Mouse (Mus musculus): ENCODE measurements around the gene Morn3.
"Not testable (repeated sequence)": the region's sequence is repeated elsewhere in the genome, so short reads cannot be mapped to it uniquely, and the experiment has no call there.

The Morn3 gene

DNA sequence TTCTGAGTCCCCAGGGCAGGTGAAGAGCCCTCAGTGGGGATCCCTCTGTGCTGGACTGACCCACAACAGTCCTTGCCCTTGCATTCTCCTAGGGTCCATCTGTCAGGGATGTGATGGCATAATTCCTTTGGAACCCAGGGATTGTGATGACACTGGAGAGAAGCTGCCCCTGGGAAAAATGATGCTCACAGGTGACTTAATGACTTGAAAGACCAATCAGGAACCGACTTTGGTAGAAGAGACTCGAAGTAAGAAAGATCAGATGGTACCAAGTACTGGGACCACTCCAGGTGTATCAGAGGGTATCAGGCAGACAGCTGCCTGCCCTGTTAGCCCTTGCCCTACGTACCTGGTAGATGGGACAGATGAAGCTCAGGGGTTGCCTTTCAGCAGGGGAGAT, at the start of gene Morn3:
Gene Morn3 (minus strand): TSS at position 101 of the 400 bp plus-strand sequence.
- DNase-seq = no peak

DNA sequence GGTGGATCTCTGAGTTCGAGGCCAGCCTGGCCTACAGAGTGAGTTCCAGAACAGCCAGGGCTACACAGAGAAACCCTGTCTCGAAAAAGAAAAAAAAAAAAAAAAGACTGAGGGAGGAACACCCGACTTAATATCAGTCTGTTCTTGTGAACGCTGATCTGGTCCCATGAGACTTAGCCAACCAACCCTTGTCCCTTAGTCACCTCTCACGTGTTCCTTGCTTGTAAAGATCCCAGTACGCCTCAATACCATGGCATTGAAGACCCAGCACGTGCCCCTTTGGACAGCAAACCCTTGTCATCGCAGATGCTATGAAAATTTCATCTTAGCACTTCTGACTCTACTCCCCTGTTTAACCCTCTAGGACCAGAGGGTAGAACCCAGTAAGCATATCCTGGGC, 49.5 kb upstream of the Morn3 start:
- no peak for DNase-seq

DNA sequence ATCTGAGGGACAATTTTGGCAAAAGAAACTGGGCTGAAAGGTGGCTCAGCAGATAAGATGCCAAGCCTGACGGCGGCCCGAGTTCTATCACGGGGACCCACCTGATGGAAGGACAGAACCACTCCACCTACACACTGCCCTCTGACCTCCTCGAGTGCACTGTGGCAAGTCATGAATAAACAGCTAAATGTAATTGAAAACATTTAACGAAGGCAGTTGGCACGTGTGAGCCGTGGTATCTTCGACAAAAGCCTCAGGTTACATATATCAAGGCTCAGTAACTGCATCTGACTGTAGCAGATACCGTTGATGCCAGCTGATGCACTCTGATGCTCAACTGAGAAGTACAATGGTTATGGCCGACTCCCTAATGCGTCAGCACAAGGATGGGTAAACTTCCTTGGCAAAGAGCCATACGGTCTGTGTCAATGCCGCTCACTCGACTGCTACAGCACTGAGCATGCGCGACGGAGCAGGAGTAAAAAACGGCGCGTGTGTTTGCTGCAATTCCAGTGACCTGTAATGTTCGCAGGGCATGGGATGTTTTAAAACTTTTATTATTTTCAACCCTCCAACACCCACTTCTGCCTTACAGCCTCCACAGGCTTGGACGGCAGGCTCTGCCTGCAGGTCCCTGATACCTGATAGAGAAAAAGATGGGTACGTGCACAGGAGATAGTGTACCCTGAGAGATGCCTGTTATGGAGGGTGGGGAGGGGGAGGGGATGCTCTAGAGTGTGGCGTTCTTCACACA, 47.6 kb upstream of the Morn3 start:
- DNase-seq = peak in 1 of 2 experiments; percentile 60

DNA sequence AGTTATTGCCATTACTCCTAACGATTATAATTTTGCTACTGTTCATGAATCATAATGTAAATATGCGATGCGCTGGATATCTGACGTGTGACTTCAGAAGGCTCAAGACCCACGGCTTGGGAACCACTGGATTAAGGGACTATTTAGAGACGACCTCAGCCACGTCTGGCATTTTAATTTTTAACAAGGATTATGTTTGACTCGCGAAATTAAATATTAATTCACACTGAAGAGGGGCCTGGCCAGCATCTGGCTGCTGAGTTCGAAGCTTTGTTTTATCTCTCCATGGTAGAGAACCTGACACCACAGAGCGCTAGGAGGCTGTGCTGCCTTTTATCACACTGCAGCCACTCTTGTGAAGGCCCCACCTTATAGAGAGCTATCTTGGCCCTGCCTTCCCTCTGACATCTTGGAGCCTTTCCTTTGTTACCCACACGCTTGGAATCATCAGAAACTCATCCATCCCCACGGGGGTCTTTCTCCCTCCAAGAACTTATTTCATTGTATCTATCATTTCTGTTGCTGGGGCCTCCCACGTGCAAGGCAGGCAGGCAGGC, 46.3 kb upstream of the Morn3 start:
- DNase-seq = peak; percentile 56 to 60

DNA sequence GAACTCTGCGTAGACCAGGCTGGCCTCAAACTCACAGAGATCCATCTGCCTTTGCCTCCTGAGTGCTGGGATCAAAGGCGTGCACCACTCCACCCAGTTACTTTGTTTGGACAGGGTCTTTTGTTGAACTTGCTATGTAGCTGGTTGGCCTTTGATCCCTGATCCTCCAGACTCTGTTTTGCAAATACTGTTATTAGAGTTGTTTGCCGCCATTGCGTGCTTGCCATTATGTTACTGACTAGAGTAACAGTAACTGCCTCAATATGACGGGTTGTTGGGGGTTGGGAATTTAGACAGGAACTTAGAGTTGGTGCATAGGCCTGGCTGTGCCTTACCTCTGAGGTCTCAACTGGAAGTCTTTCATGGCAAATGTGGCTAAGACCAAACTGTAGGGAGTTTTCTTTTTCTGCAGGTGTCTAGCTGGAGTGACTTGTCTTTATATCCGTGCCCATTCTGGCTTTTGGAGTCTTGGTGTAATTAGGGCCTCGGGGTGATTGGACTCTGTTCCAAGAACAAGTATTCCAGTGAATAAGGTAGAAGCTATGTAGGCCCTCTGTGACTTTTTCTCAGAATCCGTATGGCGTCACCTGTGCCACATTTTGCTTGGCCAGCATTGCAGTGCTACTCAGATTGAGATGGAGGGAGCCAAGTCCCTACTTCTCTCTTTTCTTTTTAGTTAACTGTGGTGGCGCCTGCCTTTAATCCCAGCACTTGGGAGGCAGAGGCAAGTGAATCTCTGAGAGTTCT, 43.9 kb upstream of the Morn3 start:
- peak in 1 of 2 experiments; percentile 43 for DNase-seq

DNA sequence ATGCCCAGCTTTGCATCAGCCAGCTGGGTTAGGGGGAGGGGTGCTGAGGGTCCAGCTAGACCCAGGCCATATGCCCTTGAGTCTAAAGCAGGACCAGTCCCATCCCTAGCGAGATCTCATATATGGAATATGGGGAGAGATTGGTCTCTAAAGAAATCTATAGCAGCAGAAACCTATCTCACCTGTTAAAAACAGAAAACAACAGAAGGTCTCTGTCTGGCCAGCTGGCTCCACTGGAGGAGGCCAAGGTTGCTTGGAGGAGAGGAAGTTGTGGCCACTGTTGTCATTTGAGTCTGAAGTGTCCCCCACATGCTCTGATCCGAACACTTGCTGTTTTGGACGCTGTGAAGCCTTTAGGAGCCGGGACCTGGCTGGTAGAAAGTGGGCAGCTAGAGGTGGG, 42.0 kb upstream of the Morn3 start:
- DNase-seq = no peak

DNA sequence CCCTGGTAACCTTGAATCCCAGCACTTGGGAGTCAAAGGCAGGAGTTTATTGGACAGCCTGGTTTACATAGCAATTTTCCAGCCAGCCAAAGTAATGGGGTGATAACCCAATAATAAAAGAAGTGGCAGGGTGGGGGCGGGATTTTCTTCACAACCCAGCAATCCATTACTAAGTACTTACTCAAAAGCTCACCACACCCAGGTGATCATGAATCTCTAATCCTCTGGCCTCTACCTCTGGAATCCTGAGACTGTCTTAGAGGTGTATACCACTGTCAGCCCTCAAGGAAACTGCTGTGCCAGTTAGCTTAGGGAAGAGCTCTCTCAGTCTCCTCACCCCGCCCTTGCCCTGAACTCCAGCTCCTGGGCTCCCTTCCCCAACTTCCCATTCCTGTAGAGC, 39.7 kb upstream of the Morn3 start:
- no peak for DNase-seq

DNA sequence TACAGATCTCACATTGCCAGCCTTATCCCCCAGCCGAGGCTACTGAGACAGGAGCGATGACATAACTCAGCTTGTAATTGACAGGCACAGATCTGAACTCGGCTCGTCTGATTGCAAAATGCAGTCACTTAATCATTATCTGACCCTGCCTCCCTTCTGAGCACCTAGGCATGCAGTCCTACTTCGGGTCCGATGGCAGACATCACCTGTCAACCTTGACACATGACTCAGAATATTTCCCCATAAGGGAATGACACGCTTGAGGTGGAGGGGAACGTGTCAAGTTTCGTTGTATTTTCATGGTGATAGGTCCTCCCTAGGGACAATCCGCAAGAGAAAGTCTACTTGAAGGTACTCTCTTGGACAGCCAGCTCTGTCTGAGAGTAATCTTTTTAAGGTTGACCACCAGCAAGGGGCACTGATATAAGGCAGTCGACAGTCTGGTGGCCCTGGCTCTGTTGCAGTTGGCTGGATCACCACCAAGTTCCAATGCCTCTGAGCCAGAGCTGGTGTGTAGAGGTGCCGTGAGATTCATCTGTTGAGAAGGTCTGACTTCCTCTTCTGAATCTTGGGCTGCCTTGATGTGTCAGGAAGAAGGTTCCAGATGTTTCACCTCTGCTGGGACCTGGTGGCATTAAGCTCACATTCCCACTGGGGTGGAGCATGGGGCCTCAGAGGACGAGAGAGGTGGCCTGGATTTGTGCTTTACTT, 36.7 kb upstream of the Morn3 start:
- no peak for DNase-seq

DNA sequence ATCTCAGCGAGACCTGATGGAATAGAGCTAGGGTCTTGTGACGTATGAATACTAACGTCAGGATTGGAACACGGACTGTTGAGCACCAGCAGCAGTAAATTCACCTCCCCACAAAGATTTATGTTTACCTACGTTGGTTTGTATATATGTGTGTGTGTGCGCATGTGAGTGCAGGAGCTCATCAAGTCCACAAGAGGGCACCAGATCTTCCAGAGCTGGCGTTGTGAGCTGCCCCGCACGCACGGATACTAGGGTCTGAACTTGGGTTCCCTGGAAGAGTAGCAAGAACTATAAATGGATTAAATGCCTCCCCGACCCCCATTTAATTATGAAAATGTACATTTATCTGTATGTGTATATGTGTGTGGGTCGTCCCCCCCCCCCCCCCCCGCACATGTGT, 33.7 kb upstream of the Morn3 start:
- DNase-seq = no peak

DNA sequence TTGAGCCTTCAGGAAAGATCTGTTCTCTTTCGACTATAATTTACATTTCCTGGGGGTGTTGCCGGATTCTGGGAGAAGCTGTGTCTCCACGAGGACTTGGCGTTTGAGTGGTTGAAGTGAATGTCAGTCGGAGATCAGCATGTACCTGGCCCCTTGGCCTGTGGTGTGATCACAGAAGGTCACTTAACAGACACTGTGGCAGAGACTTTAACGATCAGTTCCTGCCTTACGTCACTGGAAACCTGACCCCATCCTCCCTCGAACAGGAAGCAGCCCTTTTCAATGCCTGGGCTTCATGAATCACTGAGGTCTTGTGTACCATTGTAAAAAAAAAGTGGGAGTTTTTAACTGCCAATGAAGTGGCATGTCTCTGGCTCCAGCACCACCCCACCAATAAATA, 33.2 kb upstream of the Morn3 start:
- DNase-seq = no peak

DNA sequence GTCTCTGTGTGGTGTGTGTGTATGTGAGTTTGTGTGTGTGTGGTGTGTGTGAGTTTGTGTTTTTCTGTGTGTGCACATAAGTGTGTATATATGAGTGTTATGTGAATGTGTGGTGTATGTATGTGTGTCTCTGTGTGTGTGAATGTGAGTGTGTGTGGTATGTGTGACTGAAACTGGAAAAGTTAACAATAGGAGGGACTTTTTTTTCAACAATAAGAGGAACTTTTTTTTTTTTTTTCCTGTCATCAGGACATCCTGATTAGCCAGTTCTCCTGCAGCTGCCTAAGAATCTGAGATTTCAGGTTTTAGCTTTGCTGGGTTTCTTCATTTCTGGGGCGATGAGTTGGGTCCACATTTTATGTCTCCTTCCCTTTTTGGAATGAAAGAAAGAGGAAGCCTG, 32.8 kb upstream of the Morn3 start:
- DNase-seq = no peak

DNA sequence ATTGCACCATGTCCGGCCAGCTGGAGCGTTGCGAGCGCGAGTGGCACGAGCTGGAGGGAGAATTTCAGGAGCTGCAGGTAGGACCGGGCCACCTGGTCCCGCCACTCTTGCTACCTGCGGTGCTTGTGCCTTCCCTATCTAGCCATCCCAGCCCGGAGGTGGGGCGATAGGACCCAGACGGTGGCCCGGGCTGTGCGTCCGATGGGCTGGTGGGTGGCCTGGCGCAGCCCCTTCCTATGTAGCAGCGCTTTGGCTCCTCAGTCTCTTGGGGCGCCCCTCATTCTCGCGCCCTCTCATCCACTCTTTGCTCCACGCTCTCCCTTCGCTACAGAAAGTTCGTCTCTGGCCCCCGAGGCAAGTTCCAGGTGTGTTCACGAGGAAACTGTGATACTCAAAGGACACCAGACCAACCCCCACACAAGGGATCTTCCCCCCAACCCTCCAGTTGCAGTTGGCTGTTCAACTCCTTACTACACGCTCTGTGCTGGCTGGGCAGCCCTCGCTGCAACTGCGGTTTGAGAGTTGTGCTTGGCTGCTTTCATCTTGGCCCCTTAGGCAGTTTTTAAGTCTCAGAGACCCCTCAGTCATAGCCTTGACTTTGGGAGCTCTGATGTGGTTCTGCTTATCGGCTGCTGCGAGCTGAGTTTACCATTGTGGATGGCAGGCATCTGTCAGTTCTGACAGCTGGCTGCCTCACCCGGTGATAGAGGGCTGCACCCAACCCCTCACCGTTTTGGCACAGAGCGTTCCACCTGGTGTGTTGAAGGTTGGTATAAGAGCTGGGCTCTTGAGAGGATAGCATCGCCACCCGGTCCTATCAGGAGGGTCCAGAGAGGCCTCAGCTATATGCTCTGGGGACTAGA, 29.8 kb upstream of the Morn3 start:
- no peak for DNase-seq

DNA sequence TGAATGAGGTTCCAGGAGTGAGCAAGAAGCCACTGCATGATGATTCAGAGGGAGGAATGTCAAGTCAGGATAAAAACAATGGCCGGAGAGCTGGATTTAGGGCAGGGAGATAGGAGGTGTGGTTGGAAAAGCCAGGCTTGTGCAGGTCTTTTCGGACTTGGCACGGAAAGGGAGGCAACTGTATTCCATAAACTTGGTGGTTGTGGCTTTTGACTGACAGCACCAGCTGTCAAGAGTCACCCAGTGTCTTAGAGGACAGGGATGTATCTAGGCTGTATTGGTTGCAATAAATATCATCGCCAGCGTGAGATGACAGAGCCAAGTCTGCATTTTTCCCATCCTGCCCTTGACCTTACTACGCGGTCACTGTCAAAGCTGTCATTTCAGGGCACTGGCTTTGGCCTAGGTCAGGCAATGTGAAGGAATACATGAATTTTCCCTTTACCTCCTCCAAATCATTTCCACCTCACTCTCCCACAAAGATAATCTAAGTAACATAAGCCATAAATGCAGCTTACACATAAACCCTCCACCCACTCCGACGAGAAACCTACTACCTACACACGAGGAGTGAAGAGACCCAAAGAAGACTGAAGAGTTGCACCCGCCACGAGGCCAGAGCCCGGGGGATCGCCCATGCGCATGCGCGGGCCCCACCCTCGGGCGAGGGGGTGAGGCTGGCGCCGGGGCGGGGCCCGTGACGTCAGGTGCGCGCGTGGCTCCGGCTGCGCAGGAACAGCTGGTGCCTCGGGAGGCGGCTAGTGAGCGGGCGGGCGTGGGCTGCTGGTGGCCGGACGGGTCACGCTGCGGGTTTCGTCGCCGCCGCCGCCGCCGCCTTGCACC, 29.0 kb upstream of the Morn3 start:
- DNase-seq = peak; percentile 90

DNA sequence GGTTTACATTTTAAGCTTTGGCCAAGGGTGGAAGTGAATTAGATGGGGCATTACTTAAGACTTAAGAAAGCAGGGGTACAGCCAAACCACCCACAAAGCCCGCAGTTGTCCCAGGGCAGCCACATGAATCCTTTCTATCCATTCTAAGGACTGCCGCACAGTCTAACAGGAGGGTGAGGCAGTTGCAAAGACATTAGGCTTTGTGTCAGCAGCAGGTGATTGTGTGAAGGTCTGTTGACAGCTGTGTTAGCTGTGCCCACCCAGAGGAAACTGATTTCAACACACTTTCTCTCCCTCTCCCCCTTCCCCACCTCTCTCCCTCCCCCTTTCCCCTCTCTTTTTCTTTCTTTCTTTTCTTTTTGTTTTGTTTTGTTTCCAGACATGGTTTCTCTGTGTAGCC, 21.9 kb upstream of the Morn3 start:
- no peak for DNase-seq

DNA sequence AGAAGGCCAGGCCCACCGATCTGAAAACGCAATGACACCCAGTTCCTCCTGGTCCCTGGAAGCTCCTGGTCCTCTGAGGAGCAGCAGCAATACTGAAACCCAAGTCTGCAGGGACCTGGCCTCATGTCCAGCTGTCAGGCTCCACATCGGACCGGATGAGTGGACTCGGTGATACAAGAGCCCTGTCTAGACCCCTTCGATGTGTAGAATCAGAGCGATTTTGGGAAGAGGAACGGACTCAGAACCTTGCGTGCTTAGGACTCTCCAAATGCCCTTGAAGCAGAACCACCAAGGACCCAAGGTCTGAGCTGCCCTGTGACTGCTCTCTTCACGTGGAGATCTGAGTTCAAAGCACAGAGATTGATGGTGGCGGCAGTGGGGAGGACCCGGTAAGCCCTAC, 21.3 kb upstream of the Morn3 start, which contains the start of gene Tmem120b:
Gene Tmem120b (plus strand): TSS at position 301 of the 400 bp plus-strand sequence.
- no peak for DNase-seq

DNA sequence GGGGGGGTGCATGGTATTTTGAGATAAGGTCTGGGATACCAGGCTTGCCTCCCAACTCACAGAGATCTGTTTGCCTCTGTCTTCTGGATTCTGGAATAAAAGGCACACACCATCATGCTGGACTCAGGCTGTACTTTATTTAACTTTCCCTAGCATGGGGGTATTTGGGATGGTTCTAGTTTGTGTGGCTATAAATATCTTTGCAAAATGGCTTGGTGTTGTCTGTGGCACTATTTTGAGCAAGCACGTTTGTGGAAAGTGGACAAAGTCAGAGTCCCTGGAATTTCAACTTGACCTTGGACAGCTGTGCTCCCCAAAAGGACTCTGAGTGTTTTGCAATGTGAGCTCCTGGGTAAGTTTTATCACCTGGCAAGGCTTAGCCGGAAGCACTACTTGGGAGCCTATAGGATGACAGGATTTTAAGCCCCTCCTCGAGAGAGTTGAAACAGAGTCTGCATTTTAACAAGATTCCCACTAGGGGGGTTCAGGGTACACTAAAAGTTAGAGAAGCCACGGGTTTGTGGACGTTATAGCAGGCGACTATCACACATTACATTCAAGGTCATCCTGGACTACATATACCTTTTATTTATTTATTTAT, 20.7 kb upstream of the Morn3 start:
- DNase-seq = no peak

DNA sequence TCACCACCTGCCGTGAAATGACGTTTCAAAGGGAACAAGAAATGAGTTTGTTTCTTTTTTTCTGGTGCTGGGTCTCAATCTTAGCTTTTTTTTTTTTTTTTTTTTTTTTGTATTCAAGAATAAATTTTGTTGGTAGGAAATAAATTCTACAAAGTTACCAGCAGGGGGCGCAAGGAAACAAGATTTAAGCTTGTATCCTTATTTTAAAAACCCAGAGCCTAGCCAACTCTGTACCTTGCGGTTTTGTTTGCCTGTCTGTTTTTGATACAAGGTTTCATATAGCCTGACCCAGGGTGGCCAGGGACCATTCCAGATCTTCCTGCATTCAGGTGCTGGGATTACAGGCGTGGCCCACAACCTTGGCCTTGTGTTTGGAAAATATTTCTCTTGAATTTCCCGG, 17.4 kb upstream of the Morn3 start:
- peak; percentile 55 to 58 for DNase-seq

DNA sequence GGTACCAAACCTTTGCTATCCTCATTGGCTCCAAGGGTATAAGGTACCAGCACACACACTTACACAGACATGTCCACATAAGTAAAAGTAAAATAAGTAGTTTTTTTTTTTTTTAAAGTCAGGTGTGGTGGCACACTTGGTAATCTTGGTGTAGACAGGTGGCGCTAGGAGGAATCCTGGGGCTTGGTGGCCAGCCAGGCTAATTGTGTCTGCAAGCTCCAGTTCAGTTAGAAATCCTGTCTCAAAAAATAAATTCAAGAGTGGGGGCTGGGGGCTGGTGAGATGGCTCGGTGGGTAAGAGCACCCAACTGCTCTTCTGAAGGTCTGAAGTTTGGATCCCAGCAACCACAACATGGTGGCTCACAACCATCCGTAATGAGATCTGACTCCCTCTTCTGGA, 16.3 kb upstream of the Morn3 start:
- DNase-seq = no peak

DNA sequence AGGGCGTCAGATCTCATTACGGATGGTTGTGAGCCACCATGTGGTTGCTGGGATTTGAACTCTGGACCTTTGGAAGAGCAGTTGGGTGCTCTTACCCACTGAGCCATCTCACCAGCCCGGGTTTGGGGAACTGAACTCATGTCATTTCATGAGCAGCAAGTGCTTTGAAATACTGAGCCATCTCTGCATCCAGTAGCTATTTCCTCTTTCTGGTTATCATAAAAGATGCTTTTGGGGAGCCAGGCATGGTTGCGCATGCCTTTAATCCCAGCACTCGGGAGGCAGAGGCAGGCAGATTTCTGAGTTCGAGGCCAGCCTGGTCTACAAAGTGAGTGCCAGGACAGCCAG, 14.6 kb upstream of the Morn3 start:
- not testable (repeated sequence) for DNase-seq

DNA sequence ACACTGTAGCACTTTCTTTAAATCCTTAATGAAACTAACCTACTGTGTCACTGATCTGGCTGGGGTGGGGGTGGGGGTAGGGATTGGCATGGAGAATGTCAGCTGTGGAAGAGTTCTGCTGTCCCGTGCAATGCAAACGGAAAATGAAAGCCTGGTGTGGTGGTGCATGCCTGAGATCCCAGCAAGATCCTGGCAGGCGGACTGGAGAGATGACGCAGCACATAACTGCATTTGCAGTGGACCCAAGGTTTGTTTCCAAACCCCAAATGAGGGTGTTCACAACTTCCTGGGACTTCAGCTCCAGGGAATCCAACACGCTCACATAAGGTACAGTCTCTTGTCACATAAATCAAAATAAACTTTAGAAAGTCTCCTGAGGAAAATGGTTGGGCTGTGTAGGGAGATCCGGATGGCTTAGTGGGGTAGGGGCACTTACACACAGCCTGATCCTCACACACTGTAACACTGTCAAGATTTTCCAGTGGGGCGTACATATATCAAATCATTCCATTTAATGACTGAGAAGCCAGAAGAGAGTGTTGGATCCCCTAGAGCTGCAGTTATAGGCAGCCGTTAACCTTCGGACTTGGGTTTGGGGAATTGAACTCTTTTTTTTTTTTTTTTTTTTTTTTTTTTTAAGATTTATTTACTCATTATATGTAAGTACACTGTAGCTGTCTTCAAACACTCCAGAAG, 14.0 kb upstream of the Morn3 start:
- no peak for DNase-seq
